Mouse (Mus musculus): ENCODE measurements around the gene Nlrp4a. TPM values are rescaled to one million over a fixed set of nuclear protein-coding genes. Genes with fewer than 3 reads are reported as not detected.
"Not testable (repeated sequence)": the region's sequence is repeated elsewhere in the genome, so short reads cannot be mapped to it uniquely, and the experiment has no call there.

Nlrp4a gene
- polyA plus RNA-seq (2012) = not detected in 2 replicates

GRCm38 (mm10) chr7:26434813-26435212 is at the start of gene Nlrp4a:
Nlrp4a (plus strand) TSS chr7:26435113.
- TF ChIP-seq GATA1 (IDR thresholded peaks at IDR 0.05; ENCODE audit: low read length) = no peak

DNA sequence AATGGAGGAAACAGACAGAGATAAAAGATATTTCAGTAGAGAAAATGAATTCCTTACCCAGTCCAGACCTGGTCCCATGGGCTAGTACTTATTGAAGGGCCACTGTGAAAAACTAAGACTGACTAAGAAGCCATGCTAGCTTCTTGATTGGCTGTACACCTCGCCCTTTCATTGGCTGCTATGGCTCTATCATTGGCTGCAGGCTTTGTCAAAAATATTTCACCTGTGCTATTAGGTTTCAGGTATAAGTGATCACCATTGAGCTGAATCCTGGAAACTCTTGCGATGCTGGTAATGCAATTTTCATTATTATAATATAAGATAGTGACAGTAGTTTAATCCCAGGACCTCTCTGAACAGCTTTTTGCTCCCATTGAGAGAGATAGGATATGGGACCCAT is 31.3 kb upstream of the Nlrp4a start, which contains the start of gene Nlrp9c:
TSS of gene Nlrp9c (minus strand) at position 101 of the 400 bp plus-strand sequence.
- not testable (repeated sequence) for TF ChIP-seq GATA1 (IDR thresholded peaks at IDR 0.05; ENCODE audit: low read length)

- no peak for TF ChIP-seq GATA1 (IDR thresholded peaks at IDR 0.05; ENCODE audit: low read length)
Measured at GRCm38 (mm10) chr7:26476690-26477089, 41.8 kb downstream of the Nlrp4a start.

Other genes with a start within 250 kb of the Nlrp4a start
- not detected in 2 replicates for gene Vmn1r184, start 174.8 kb upstream of the Nlrp4a start, polyA plus RNA-seq (2012)
- not detected in 2 replicates for gene Cyp2a4, start 127.9 kb upstream of the Nlrp4a start, polyA plus RNA-seq (2012)
- not detected in 2 replicates for gene Nlrp9c, start 31.4 kb upstream of the Nlrp4a start, polyA plus RNA-seq (2012)
- gene Nlrp9a, start 99.9 kb downstream of the Nlrp4a start, polyA plus RNA-seq (2012) = not detected in 2 replicates
- not detected in 2 replicates for gene Vmn1r185, start 183.4 kb downstream of the Nlrp4a start, polyA plus RNA-seq (2012)